Mouse (Mus musculus): Measurements from ENCODE around the gene Mrpl37. TPM values are rescaled to one million over a fixed set of nuclear protein-coding genes. Genes with fewer than 3 reads are reported as not detected.

The Mrpl37 gene
- polyA plus RNA-seq, 1 experiment from 2014 or later, result 38.6 TPM

DNA sequence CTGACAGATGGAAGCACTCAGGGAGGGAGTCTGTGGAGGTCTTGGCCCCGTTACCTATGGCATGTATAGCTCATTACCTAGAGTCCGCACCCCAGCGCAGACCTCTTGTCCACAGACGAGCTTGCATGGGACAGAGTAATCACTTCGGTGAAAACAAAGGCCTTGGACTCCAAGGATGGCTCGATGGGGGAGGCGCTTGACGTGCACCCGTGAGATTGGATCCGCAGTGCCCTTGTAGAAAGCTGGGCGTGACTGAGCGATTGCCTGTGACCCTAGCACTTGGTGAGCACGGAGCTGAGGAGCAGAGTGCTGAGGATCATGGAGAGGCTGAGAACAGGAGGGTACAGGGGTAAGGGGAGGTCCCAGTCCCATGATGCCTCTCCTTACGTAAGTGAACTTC is 25.0 kb upstream of the Mrpl37 start:
- ATAC-seq (no peak), DNase-seq (no peak)
- Histone ChIP-seq H3K36me3 (replicated peaks; ENCODE audit: insufficient read depth, low read length) (no peaks in the 10 kb centered on the region), H3K4me1 (ENCODE audit: insufficient read depth) (0 out of 2 replicates have a peak, but pooled peaks cover 2% of the 10 kb centered on the region), H3K4me2 (ENCODE audit: low read depth, low read length) (no peak overlapping the region), H3K9me3 (ENCODE audit: low read length) (no peaks in the 10 kb centered on the region), H3K27me3 (ENCODE audit: insufficient read depth, low read length) (no peaks in the 10 kb centered on the region), H3K4me3 (ENCODE audit: low read depth, low read length) (no peak overlapping the region), H3K9ac (replicated peaks) (no peak overlapping the region), H3K27ac (ENCODE audit: low read depth) (no peak overlapping the region)
- 84% methylated on average over 14 of the region's 14 CpGs for WGBS (ENCODE audit: insufficient replicate concordance)
- TF ChIP-seq EP300 (IDR thresholded peaks at IDR 0.05; ENCODE audit: low read depth) (no peak), CTCF (IDR thresholded peaks at IDR 0.05; ENCODE audit: low read depth) (no peak)

DNA sequence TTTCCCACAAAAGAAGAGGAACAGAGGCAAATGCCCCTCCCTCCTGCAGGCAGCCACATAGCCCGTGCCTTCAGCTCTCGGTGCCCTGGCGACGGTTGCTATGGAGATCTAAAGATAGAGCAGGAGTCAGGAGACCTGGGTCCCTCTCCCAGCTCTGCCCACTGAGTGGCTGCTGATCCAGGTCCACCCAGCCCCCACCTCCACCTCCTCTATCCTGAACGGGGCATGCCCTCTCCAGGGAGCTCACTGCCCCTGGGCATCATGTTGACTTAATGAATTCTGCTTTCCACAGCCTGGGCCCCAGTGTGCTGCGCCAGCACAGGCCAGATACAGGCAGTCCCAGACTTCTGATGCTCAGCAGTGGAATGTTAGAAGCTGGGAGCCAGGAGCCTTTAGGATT is 18.2 kb upstream of the Mrpl37 start:
- Histone ChIP-seq H3K4me3 (ENCODE audit: low read depth, low read length) (no peak overlapping the region), H3K4me2 (ENCODE audit: low read depth, low read length) (no peak overlapping the region), H3K9me3 (ENCODE audit: low read length) (no peaks in the 10 kb centered on the region), H3K36me3 (replicated peaks; ENCODE audit: insufficient read depth, low read length) (no peaks in the 10 kb centered on the region), H3K27me3 (ENCODE audit: insufficient read depth, low read length) (no peaks in the 10 kb centered on the region), H3K9ac (replicated peaks) (no peak overlapping the region), H3K4me1 (ENCODE audit: insufficient read depth) (no peaks in the 10 kb centered on the region; the same call in 1 of the 2 replicates), H3K27ac (ENCODE audit: low read depth) (no peak overlapping the region)
- WGBS (ENCODE audit: insufficient replicate concordance), result 41% methylated on average over 6 of the region's 6 CpGs
- DNase-seq, result no peak
- no peak for ATAC-seq
- no peak for TF ChIP-seq EP300 (IDR thresholded peaks at IDR 0.05; ENCODE audit: low read depth)
- no peak for TF ChIP-seq CTCF (IDR thresholded peaks at IDR 0.05; ENCODE audit: low read depth)

- no peaks in the 10 kb centered on the region for H3K27me3 ChIP-seq (ENCODE audit: insufficient read depth, low read length)
- ATAC-seq (no peak), DNase-seq (no peak)
- 27% methylated on average over 1 of the region's 1 CpGs for WGBS (ENCODE audit: insufficient replicate concordance)
- no peak overlapping the region for H3K4me2 ChIP-seq (ENCODE audit: low read depth, low read length)
- H3K36me3 ChIP-seq (replicated peaks; ENCODE audit: insufficient read depth, low read length), result no peaks in the 10 kb centered on the region
- H3K4me1 ChIP-seq (ENCODE audit: insufficient read depth), result no peaks in the 10 kb centered on the region; the same call in 1 of the 2 replicates
- TF ChIP-seq CTCF (IDR thresholded peaks at IDR 0.05; ENCODE audit: low read depth) (no peak), EP300 (IDR thresholded peaks at IDR 0.05; ENCODE audit: low read depth) (no peak)
- H3K9me3 ChIP-seq (ENCODE audit: low read length), result no peaks in the 10 kb centered on the region
- H3K4me3 ChIP-seq (ENCODE audit: low read depth, low read length), result no peak overlapping the region
- H3K27ac ChIP-seq (ENCODE audit: low read depth), result no peak overlapping the region
- H3K9ac ChIP-seq (replicated peaks), result no peak overlapping the region
Observed at GRCm38 (mm10) chr4:107084343-107084742, 17.7 kb upstream of the Mrpl37 start.

- DNase-seq (no peak), ATAC-seq (no peak)
- Histone ChIP-seq H3K27me3 (ENCODE audit: insufficient read depth, low read length) (no peaks in the 10 kb centered on the region), H3K4me3 (ENCODE audit: low read depth, low read length) (no peak overlapping the region), H3K27ac (ENCODE audit: low read depth) (no peak overlapping the region), H3K4me2 (ENCODE audit: low read depth, low read length) (no peak overlapping the region), H3K4me1 (ENCODE audit: insufficient read depth) (no peaks in the 10 kb centered on the region; the same call in 1 of the 2 replicates), H3K36me3 (replicated peaks; ENCODE audit: insufficient read depth, low read length) (no peaks in the 10 kb centered on the region), H3K9me3 (ENCODE audit: low read length) (no peaks in the 10 kb centered on the region), H3K9ac (replicated peaks) (no peak overlapping the region)
- 82% methylated on average over 4 of the region's 4 CpGs for WGBS (ENCODE audit: insufficient replicate concordance)
- TF ChIP-seq EP300 (IDR thresholded peaks at IDR 0.05; ENCODE audit: low read depth) (no peak), CTCF (IDR thresholded peaks at IDR 0.05; ENCODE audit: low read depth) (no peak)
Observed at GRCm38 (mm10) chr4:107083126-107083525, 16.5 kb upstream of the Mrpl37 start.

DNA sequence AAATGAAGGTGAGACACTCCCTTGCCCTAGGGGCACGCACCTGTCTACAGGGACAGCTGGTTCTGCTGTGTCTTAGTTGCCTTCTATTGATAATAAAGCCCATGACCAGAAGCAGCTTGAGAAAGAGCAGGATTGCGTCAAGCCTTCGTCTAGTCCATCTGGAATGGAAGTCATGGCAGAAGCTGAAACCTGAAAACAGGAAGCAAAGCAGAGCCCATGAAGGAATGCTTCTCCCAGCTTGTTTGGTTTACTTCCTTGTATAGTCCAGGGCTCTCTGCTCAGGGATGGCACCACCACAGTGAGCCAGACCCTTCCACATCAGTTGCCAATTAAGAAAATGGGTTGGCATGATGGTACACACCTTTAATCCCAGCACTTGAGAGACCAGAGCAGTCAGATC is 15.5 kb upstream of the Mrpl37 start:
- H3K4me3 ChIP-seq (ENCODE audit: low read depth, low read length), result no peak overlapping the region
- ATAC-seq, result no peak
- no peaks in the 10 kb centered on the region for H3K9me3 ChIP-seq (ENCODE audit: low read length)
- H3K27ac ChIP-seq (ENCODE audit: low read depth), result no peak overlapping the region
- 70% methylated on average over 3 of the region's 3 CpGs for WGBS (ENCODE audit: insufficient replicate concordance)
- H3K36me3 ChIP-seq (replicated peaks; ENCODE audit: insufficient read depth, low read length), result no peaks in the 10 kb centered on the region
- H3K4me1 ChIP-seq (ENCODE audit: insufficient read depth), result no peaks in the 10 kb centered on the region; the same call in 1 of the 2 replicates
- TF ChIP-seq EP300 (IDR thresholded peaks at IDR 0.05; ENCODE audit: low read depth) (no peak), CTCF (IDR thresholded peaks at IDR 0.05; ENCODE audit: low read depth) (no peak)
- no peaks in the 10 kb centered on the region for H3K27me3 ChIP-seq (ENCODE audit: insufficient read depth, low read length)
- no peak overlapping the region for H3K4me2 ChIP-seq (ENCODE audit: low read depth, low read length)
- no peak overlapping the region for H3K9ac ChIP-seq (replicated peaks)
- DNase-seq, result no peak

DNA sequence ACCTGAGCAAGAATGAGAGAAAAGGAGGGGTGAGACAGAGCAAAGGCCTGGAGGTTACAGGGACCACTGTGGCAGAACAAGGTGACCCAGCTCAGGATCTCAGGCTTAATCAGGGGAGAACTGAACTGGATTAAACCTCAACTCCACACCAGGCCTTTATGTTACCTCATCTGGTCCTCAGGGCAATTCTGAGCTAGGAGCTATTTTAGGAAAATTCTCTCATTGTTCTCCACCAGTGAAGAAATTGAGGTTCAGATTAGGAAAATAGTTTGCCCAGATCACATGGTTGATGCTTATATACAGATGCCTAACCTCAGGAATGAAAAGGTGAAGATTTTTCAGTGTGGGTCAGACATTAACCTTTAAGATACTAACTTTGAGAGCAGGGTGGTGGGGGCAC is 13.0 kb upstream of the Mrpl37 start:
- no peaks in the 10 kb centered on the region for H3K36me3 ChIP-seq (replicated peaks; ENCODE audit: insufficient read depth, low read length)
- no peak overlapping the region for H3K27ac ChIP-seq (ENCODE audit: low read depth)
- no peaks in the 10 kb centered on the region for H3K27me3 ChIP-seq (ENCODE audit: insufficient read depth, low read length)
- TF ChIP-seq CTCF (IDR thresholded peaks at IDR 0.05; ENCODE audit: low read depth), result no peak
- no peak for TF ChIP-seq EP300 (IDR thresholded peaks at IDR 0.05; ENCODE audit: low read depth)
- H3K4me3 ChIP-seq (ENCODE audit: low read depth, low read length), result no peak overlapping the region
- no peaks in the 10 kb centered on the region; the same call in 1 of the 2 replicates for H3K4me1 ChIP-seq (ENCODE audit: insufficient read depth)
- H3K4me2 ChIP-seq (ENCODE audit: low read depth, low read length), result no peak overlapping the region
- H3K9me3 ChIP-seq (ENCODE audit: low read length), result no peaks in the 10 kb centered on the region
- no peak for DNase-seq
- H3K9ac ChIP-seq (replicated peaks), result no peak overlapping the region
- ATAC-seq, result no peak

GRCm38 (mm10) chr4:107078894-107079293 is 12.2 kb upstream of the Mrpl37 start:
- no peak overlapping the region for H3K4me2 ChIP-seq (ENCODE audit: low read depth, low read length)
- 64% methylated on average over 4 of the region's 4 CpGs for WGBS (ENCODE audit: insufficient replicate concordance)
- no peak for ATAC-seq
- H3K9me3 ChIP-seq (ENCODE audit: low read length), result no peaks in the 10 kb centered on the region
- no peak for TF ChIP-seq CTCF (IDR thresholded peaks at IDR 0.05; ENCODE audit: low read depth)
- TF ChIP-seq EP300 (IDR thresholded peaks at IDR 0.05; ENCODE audit: low read depth), result no peak
- H3K4me3 ChIP-seq (ENCODE audit: low read depth, low read length), result no peak overlapping the region
- no peak overlapping the region for H3K9ac ChIP-seq (replicated peaks)
- H3K36me3 ChIP-seq (replicated peaks; ENCODE audit: insufficient read depth, low read length), result no peaks in the 10 kb centered on the region
- no peak for DNase-seq
- no peaks in the 10 kb centered on the region; the same call in 1 of the 2 replicates for H3K4me1 ChIP-seq (ENCODE audit: insufficient read depth)
- no peaks in the 10 kb centered on the region for H3K27me3 ChIP-seq (ENCODE audit: insufficient read depth, low read length)
- H3K27ac ChIP-seq (ENCODE audit: low read depth), result no peak overlapping the region
